In the genomic region with DNA sequence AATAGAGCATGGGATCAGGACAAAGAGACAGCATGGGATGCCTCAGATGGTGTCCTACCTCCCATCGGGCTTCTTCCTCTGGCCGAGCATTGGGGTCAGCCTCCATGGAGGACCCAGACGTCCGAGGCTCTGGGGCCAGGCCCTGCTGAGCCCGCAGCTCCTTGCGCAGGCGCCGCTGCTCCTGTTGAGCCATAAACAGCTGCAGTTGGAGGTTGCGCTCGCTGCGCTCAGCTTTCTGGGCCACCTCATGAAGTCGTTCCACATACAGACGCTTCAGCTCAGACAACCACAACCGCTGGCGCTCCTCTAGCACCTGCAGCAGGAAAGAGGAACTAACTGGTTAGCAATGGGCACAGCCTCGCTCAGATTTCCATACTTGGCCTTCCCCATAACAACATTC, we compare ENCODE assay signal across 1 mouse cellular context.
TF ChIP-seq lines count a peak whose summit lies in the region.

No protein-coding gene starts in this region.

TF ChIP-seq in ES-E14, 5 proteins besides CTCF, POLR2A, EP300 and RAD21:
- no peak for TF ChIP-seq ZNF384 (IDR thresholded peaks at IDR 0.05; ENCODE audit: low read depth, low read length)
- TF ChIP-seq HCFC1 (IDR thresholded peaks at IDR 0.05; ENCODE audit: borderline replicate concordance, insufficient read depth, low read length): no peak
- no peak for TF ChIP-seq MAFK (IDR thresholded peaks at IDR 0.05; ENCODE audit: insufficient read depth, low read depth, low read length)
- no peak for TF ChIP-seq ZC3H11A (IDR thresholded peaks at IDR 0.05; ENCODE audit: borderline replicate concordance, low read depth, low read length)
